Mouse (Mus musculus) CH12.LX (cell line): ENCODE data around the gene Fam172a.

Experiments used
- EP300 ChIP-seq: IDR thresholded peaks from 2 replicates; pipeline ENCODE4 v1.6.1; 2011; ENCODE audit warnings: low read length, improper control_type of control experiment
- JUND ChIP-seq: conservative IDR thresholded peaks from 2 replicates; pipeline ENCODE4 v1.6.1; 2011; ENCODE audit warnings: low read depth, low read length, improper control_type of control experiment
- MAZ ChIP-seq: IDR thresholded peaks from 2 replicates; pipeline ENCODE4 v1.6.1; 2012; ENCODE audit warnings: low read depth, mild to moderate bottlenecking, inconsistent platforms, low read length, improper control_type of control experiment, moderate library complexity
- ZKSCAN1 ChIP-seq: IDR thresholded peaks from 2 replicates; pipeline ENCODE4 v1.6.1; 2012; ENCODE audit warnings: low read depth, inconsistent platforms, low read length, improper control_type of control experiment, borderline replicate concordance

GRCm38 (mm10) chr13:77976248-77976647, 274.4 kb downstream of the Fam172a start:
- TF ChIP-seq JUND = no peak
- TF ChIP-seq ZKSCAN1 = no peak
- TF ChIP-seq MAZ = no peak
- no peak for TF ChIP-seq EP300
